Mouse (Mus musculus) kidney, embryonic 14.5 days (tissue): ENCODE measurements at regions not wholly inside any gene's neighbourhood (a gene's known extent, or its start where the extent isn't known, plus 50 kb on each side); places are given as distances from the start of the nearest gene placed in this dataset.

Source experiments
- ATAC-seq: fragments of 200-750 bp; cut with Nextera tagmentation; 2 replicates; pipeline ENCODE4 v1.8.0; 2017; ENCODE audit warnings: moderate number of reproducible peaks, mild to moderate bottlenecking, moderate TSS enrichment, moderate library complexity; ENCODE audit not compliant: low FRiP score, low TSS enrichment
- H3K27ac ChIP-seq: fragments of 300-500 bp; sonication (generic); 2 replicates; pipeline ENCODE4 v1.5.1; 2014; ENCODE audit warnings: low read depth, mild to moderate bottlenecking, low read length, moderate library complexity, mixed read lengths
- H3K27me3 ChIP-seq: fragments of 300-500 bp; sonication (generic); 2 replicates; pipeline ENCODE4 v1.6.1; 2014; ENCODE audit warnings: mild to moderate bottlenecking, low read length; ENCODE audit not compliant: control insufficient read depth, insufficient read depth
- H3K36me3 ChIP-seq: fragments of 300-500 bp; sonication (generic); 2 replicates; pipeline ENCODE4 v1.6.1; 2014; ENCODE audit warnings: low read length, mixed read lengths; ENCODE audit not compliant: control insufficient read depth, insufficient read depth
- H3K4me1 ChIP-seq: fragments of 300-500 bp; sonication (generic); 2 replicates; pipeline ENCODE4 v1.6.1; 2014; ENCODE audit warnings: low read length, mixed read lengths; ENCODE audit not compliant: control insufficient read depth, insufficient read depth
- H3K4me2 ChIP-seq: fragments of 300-500 bp; sonication (generic); replicated peaks from 2 replicates; pipeline ENCODE4 v1.6.1; 2014; ENCODE audit warnings: low read depth, mild to moderate bottlenecking, low read length
- H3K4me3 ChIP-seq: fragments of 300-500 bp; sonication (generic); 2 replicates; pipeline ENCODE4 v1.5.1; 2014; ENCODE audit warnings: mild to moderate bottlenecking, low read length
- H3K9ac ChIP-seq: fragments of 300-500 bp; sonication (generic); 2 replicates; pipeline ENCODE4 v1.6.1; 2014; ENCODE audit warnings: low read depth, mild to moderate bottlenecking, low read length, moderate library complexity
- H3K9me3 ChIP-seq: fragments of 300-500 bp; sonication (generic); 2 replicates; pipeline ENCODE4 v1.6.1; 2016; ENCODE audit warnings: low read length; ENCODE audit not compliant: control insufficient read depth
- WGBS: fragments of 180-500 bp; shearing (Covaris S2); extraction: QIAGEN DNeasy Blood & Tissue Kit; methylation state at CpG from one replicate; pipeline ENCODE4 v1.1.7; 2014; 5-methylcytosine and 5-hydroxymethylcytosine counted together

- Histone ChIP-seq H3K4me2 (no peak overlapping the region), H3K9ac (no peak overlapping the region), H3K36me3 (no peaks in the 10 kb centered on the region), H3K4me1 (no peaks in the 10 kb centered on the region), H3K27ac (no peak overlapping the region), H3K4me3 (no peak overlapping the region), H3K9me3 (no peaks in the 10 kb centered on the region), H3K27me3 (no peaks in the 10 kb centered on the region)
- no peak for ATAC-seq
- WGBS: 74% methylated on average over 3 of the region's 3 CpGs
Measured at GRCm38 (mm10) chr1:143054451-143055024, 585.9 kb upstream of the B3galt2 start.

DNA sequence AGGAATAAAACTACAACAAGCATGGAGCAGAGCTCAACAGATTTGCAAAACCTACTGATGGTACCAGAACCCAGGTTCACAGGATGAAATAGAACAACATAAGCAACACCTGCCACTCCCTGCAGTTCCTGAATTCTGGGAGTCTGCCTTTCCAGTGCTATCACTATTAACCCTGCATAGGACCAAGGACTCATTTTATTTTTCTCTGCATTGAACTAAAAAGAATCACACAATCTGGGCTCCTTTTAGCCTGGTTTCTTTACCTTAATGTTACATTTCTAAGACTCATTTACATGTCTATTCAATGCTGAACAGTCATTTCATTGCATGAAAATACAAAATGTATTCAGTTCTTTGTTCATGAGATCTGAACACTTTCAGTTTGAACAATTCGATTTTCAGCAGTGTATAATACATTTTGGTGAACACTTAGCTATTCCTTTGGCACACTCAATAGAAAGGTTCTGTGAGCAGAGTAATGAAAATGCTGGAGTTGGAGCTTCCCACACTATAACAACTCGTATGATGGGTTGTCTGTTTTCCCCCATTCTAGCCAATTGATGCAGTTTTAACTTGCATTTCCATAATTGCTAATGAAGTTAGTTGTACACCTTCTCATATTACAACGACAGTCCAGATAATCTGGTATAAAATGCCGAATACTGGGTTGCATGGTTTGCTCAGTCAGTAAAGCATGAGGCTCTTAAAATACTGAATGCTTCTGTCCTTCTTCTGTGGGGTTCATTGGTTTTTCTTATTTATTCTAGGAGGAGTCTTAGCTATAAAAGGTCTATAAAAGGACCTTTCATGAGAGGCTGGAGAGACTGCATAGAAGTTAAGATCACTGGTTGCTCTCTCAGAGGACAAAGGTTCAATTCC is 579.5 kb upstream of the B3galt2 start:
- H3K9me3 ChIP-seq: no peaks in the 10 kb centered on the region
- no peak overlapping the region for H3K4me3 ChIP-seq
- H3K4me1 ChIP-seq: no peaks in the 10 kb centered on the region
- H3K27ac ChIP-seq: no peak overlapping the region
- no peaks in the 10 kb centered on the region for H3K36me3 ChIP-seq
- ATAC-seq: no peak
- H3K4me2 ChIP-seq: no peak overlapping the region
- H3K27me3 ChIP-seq: no peaks in the 10 kb centered on the region
- H3K9ac ChIP-seq: no peak overlapping the region
- WGBS: 76% methylated on average over 4 of the region's 4 CpGs

- no peak for ATAC-seq
- Histone ChIP-seq H3K9me3 (no peaks in the 10 kb centered on the region), H3K4me3 (no peak overlapping the region), H3K4me2 (no peak overlapping the region), H3K27me3 (no peaks in the 10 kb centered on the region), H3K4me1 (no peaks in the 10 kb centered on the region), H3K9ac (no peak overlapping the region), H3K27ac (no peak overlapping the region), H3K36me3 (no peaks in the 10 kb centered on the region)
Measured at GRCm38 (mm10) chr1:143065493-143065892, 575.0 kb upstream of the B3galt2 start.

- no peak overlapping the region for H3K4me2 ChIP-seq
- no peak overlapping the region for H3K4me3 ChIP-seq
- no peaks in the 10 kb centered on the region for H3K27me3 ChIP-seq
- 62% methylated on average over 3 of the region's 3 CpGs for WGBS
- ATAC-seq: no peak
- H3K9ac ChIP-seq: no peak overlapping the region
- H3K36me3 ChIP-seq: no peaks in the 10 kb centered on the region
- H3K4me1 ChIP-seq: no peaks in the 10 kb centered on the region
- H3K27ac ChIP-seq: no peak overlapping the region
- no peaks in the 10 kb centered on the region for H3K9me3 ChIP-seq
Measured at GRCm38 (mm10) chr1:143071781-143072382, 568.6 kb upstream of the B3galt2 start.

- Histone ChIP-seq H3K9ac (no peak overlapping the region), H3K27me3 (no peaks in the 10 kb centered on the region), H3K9me3 (no peaks in the 10 kb centered on the region), H3K36me3 (no peaks in the 10 kb centered on the region), H3K4me3 (no peak overlapping the region), H3K27ac (no peak overlapping the region), H3K4me1 (no peaks in the 10 kb centered on the region), H3K4me2 (no peak overlapping the region)
- no peak for ATAC-seq
- WGBS: 82% methylated on average over 4 of the region's 4 CpGs
Measured at GRCm38 (mm10) chr1:143074999-143075398, 565.5 kb upstream of the B3galt2 start.

GRCm38 (mm10) chr1:143080441-143080840 is 560.0 kb upstream of the B3galt2 start:
- 90% methylated on average over 2 of the region's 2 CpGs for WGBS
- H3K9me3 ChIP-seq: no peaks in the 10 kb centered on the region
- no peak for ATAC-seq

GRCm38 (mm10) chr1:143096904-143097303 is 543.6 kb upstream of the B3galt2 start:
- ATAC-seq: peak; percentile 89
- no peak overlapping the region for H3K4me2 ChIP-seq
- H3K4me1 ChIP-seq: no peaks in the 10 kb centered on the region
- H3K9ac ChIP-seq: no peak overlapping the region
- WGBS: 46% methylated on average over 4 of the region's 4 CpGs
- no peak overlapping the region for H3K27ac ChIP-seq
- H3K36me3 ChIP-seq: no peaks in the 10 kb centered on the region
- no peak overlapping the region for H3K4me3 ChIP-seq
- H3K27me3 ChIP-seq: no peaks in the 10 kb centered on the region
- no peaks in the 10 kb centered on the region for H3K9me3 ChIP-seq

More at GRCm38 (mm10) chr1:143080441-143080840, 560.0 kb upstream of the B3galt2 start:
- Histone ChIP-seq H3K9ac (no peak overlapping the region), H3K36me3 (no peaks in the 10 kb centered on the region), H3K4me1 (no peaks in the 10 kb centered on the region), H3K4me2 (no peak overlapping the region), H3K4me3 (no peak overlapping the region), H3K27ac (no peak overlapping the region), H3K27me3 (no peaks in the 10 kb centered on the region)

DNA sequence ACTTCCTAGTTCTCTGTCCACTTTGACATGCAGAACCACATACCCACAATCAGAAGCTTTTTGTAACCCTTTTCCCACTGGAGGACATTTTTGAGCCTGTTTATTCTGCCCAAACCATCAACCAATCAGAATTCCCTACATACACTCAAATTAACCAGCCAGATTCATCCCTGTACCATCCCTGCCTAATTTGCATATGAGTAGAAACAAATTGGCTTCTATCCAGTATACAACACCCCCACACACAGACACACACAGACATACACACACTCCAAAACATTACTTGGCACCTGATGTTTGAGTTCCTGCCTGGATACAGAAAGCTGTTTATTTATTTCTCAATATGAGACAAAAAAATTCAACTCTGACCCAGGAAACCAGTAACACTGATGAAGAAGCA is 542.2 kb upstream of the B3galt2 start:
- Histone ChIP-seq H3K4me3 (no peak overlapping the region), H3K9ac (no peak overlapping the region), H3K4me1 (no peaks in the 10 kb centered on the region), H3K9me3 (no peaks in the 10 kb centered on the region), H3K27ac (no peak overlapping the region), H3K4me2 (no peak overlapping the region), H3K27me3 (no peaks in the 10 kb centered on the region), H3K36me3 (no peaks in the 10 kb centered on the region)
- no peak for ATAC-seq

- no peak overlapping the region for H3K27ac ChIP-seq
- H3K4me2 ChIP-seq: no peak overlapping the region
- no peaks in the 10 kb centered on the region for H3K4me1 ChIP-seq
- ATAC-seq: no peak
- no peaks in the 10 kb centered on the region for H3K9me3 ChIP-seq
- H3K9ac ChIP-seq: no peak overlapping the region
- H3K4me3 ChIP-seq: no peak overlapping the region
- no peaks in the 10 kb centered on the region for H3K27me3 ChIP-seq
- H3K36me3 ChIP-seq: no peaks in the 10 kb centered on the region
Measured at GRCm38 (mm10) chr1:143122185-143122584, 518.3 kb upstream of the B3galt2 start.
